In the genomic region with DNA sequence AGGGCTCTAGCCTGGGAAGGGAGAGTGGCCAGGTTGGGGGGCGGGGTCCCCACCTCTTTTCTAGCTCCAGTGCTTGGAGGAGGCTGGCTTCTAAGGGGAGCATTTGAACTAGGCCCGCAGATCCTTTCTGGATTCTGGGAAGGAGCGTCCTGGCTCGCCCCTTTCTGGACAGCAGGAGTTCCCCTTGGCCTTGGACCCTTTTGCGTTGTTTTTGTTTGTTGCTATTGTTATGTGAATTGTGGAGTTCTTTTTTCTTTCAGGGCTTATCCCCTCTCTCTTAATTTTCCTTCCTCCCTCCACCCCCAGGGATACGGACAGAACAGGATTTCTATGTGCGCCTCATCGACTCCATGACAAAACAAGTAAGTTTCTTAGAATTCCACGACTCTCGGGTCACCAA, we compare ENCODE assay signal across 11 mouse cellular contexts. TPM values are rescaled to one million over a fixed set of nuclear protein-coding genes. Genes with fewer than 3 reads are reported as not detected.
DNase-seq lines count a peak whose midpoint lies in the region; ATAC-seq and TF ChIP-seq lines count a peak whose summit lies in the region.
"Had no signal": no experiment of that assay in that cellular context is flagged by ENCODE, and none has a peak within 500 bp of the region (broad histone marks: within the 10 kb centered on the region; RNA-seq: fewer than 3 reads in every experiment).

No protein-coding gene starts in this region.

- 58% methylated on average over 10 of the region's 10 CpGs for WGBS in kidney, embryonic 16.5 days
- 43% methylated on average over 10 of the region's 10 CpGs for WGBS in limb, embryonic 11.5 days
- WGBS in neural tube, embryonic 14.5 days = 36% methylated on average over 9 of the region's 10 CpGs
- 69% methylated on average over 10 of the region's 10 CpGs for WGBS in lung, adult 2 months

- no peaks in the 10 kb centered on the region for H3K36me3 ChIP-seq in kidney, embryonic 16.5 days (ENCODE audit: insufficient read depth, low read length)
- H3K36me3 ChIP-seq in limb, embryonic 11.5 days (ENCODE audit: control insufficient read depth, insufficient read depth, low read length) = peaks cover 2% of the 10 kb centered on the region; the same call in 1 of the 2 replicates
- H3K36me3 ChIP-seq in neural tube, embryonic 14.5 days (ENCODE audit: control insufficient read depth, insufficient read depth, low read length) = no peaks in the 10 kb centered on the region
- H3K36me3 ChIP-seq: intestine, embryonic 15.5 days had no signal

- TF ChIP-seq CTCF in lung, adult 2 months (IDR thresholded peaks at IDR 0.05; ENCODE audit: insufficient read depth, low read length) = no peak

- no peak for ATAC-seq in kidney, embryonic 16.5 days (ENCODE audit: low FRiP score, low TSS enrichment)
- ATAC-seq in limb, embryonic 11.5 days (ENCODE audit: insufficient number of reproducible peaks, low FRiP score, low TSS enrichment, low read depth) = no peak
- ATAC-seq in neural tube, embryonic 14.5 days (ENCODE audit: low read depth) = no peak
- ATAC-seq: intestine, embryonic 15.5 days had no signal

- H3K27ac ChIP-seq in kidney, embryonic 16.5 days (ENCODE audit: low read length) = no peak overlapping the region
- H3K27ac ChIP-seq in limb, embryonic 11.5 days (replicated peaks; ENCODE audit: low read depth, low read length) = no peak overlapping the region
- peak overlapping the region; percentile 97; the same call in 1 of the 2 replicates for H3K27ac ChIP-seq in neural tube, embryonic 14.5 days (ENCODE audit: low read depth, low read length)
- H3K27ac ChIP-seq: intestine, embryonic 15.5 days; macrophage had no signal

- TF ChIP-seq POLR2A in lung, adult 2 months (IDR thresholded peaks at IDR 0.05; ENCODE audit: borderline replicate concordance, extremely low read depth, low read depth, low read length) = no peak

- H3K4me1 ChIP-seq in kidney, embryonic 16.5 days (ENCODE audit: insufficient read depth, low read length) = peaks cover 21% of the 10 kb centered on the region
- peaks cover 18% of the 10 kb centered on the region for H3K4me1 ChIP-seq in limb, embryonic 11.5 days (ENCODE audit: control insufficient read depth, insufficient read depth, low read length)
- peaks cover 25% of the 10 kb centered on the region; the same call in 1 of the 2 replicates for H3K4me1 ChIP-seq in neural tube, embryonic 14.5 days (ENCODE audit: control insufficient read depth, insufficient read depth, low read length)
- H3K4me1 ChIP-seq in lung, adult 2 months (ENCODE audit: control insufficient read depth, insufficient read depth, low read length) = no peaks in the 10 kb centered on the region

- H3K9me3 ChIP-seq in kidney, embryonic 16.5 days (ENCODE audit: low read length) = no peaks in the 10 kb centered on the region
- H3K9me3 ChIP-seq in limb, embryonic 11.5 days (ENCODE audit: control insufficient read depth, low read length) = no peaks in the 10 kb centered on the region
- H3K9me3 ChIP-seq in neural tube, embryonic 14.5 days (ENCODE audit: control insufficient read depth, low read length) = no peaks in the 10 kb centered on the region
- H3K9me3 ChIP-seq: intestine, embryonic 15.5 days had no signal

- peaks cover 30% of the 10 kb centered on the region for H3K27me3 ChIP-seq in kidney, embryonic 16.5 days (ENCODE audit: insufficient read depth, low read length)
- H3K27me3 ChIP-seq in limb, embryonic 11.5 days (ENCODE audit: control insufficient read depth, insufficient read depth, low read length) = 0 out of 2 replicates have a peak, but pooled peaks cover 9% of the 10 kb centered on the region
- no peaks in the 10 kb centered on the region for H3K27me3 ChIP-seq in neural tube, embryonic 14.5 days (ENCODE audit: control insufficient read depth, insufficient read depth, low read length)

- peak; percentile 36 for DNase-seq in cerebellum, adult 11-12 months
- DNase-seq in cerebellum, adult 8-10 months = no peak
- no peak for DNase-seq in kidney, postnatal 25 days
- DNase-seq in limb, embryonic 11.5 days (ENCODE audit: low spot score) = no peak
- DNase-seq in lung, adult 2 months = no peak
- no peak for DNase-seq in retina, embryonic 14.5 days (ENCODE audit: low spot score)

- no peak overlapping the region for H3K9ac ChIP-seq in kidney, embryonic 16.5 days (replicated peaks; ENCODE audit: low read length)
- H3K9ac ChIP-seq in limb, embryonic 11.5 days (ENCODE audit: low read length) = no peak overlapping the region
- peak overlapping the region; percentile 97 for H3K9ac ChIP-seq in neural tube, embryonic 14.5 days (replicated peaks; ENCODE audit: low read depth, low read length)
- H3K9ac ChIP-seq: intestine, embryonic 15.5 days had no signal

- H3K4me3 ChIP-seq in kidney, embryonic 16.5 days (ENCODE audit: low read length) = no peak overlapping the region; the same call in 1 of the 2 replicates
- no peak overlapping the region; the same call in 1 of the 2 replicates for H3K4me3 ChIP-seq in limb, embryonic 11.5 days (ENCODE audit: low read depth, low read length)
- H3K4me3 ChIP-seq in neural tube, embryonic 14.5 days (ENCODE audit: low read depth, low read length) = peak overlapping the region; percentile 78
- no peak overlapping the region for H3K4me3 ChIP-seq in lung, adult 2 months (replicated peaks; ENCODE audit: extremely low read depth, low read depth, low read length)
- H3K4me3 ChIP-seq: erythroblast, embryonic 14.5 days; intestine, embryonic 15.5 days had no signal

- H3K4me2 ChIP-seq in kidney, embryonic 16.5 days (replicated peaks; ENCODE audit: low read depth, low read length) = 0 out of 2 replicates have a peak overlapping the region, but pooled peaks have one; percentile 69
- peak overlapping the region; percentile 94 for H3K4me2 ChIP-seq in limb, embryonic 11.5 days (ENCODE audit: low read depth, severe bottlenecking)
- H3K4me2 ChIP-seq in neural tube, embryonic 14.5 days (ENCODE audit: low read depth, low read length) = peak overlapping the region; percentile 60

RNA-seq across cellular contexts. Expression of a gene that starts 4.5 kb away (rescaled TPM):
- polyA plus RNA-seq in kidney, embryonic 16.5 days (2015; fragmentation: Nextera tagmentation; extraction: Ambion mirVana) = 24.1 and 26.2 TPM in 2 replicates
- 56.0 and 61.7 TPM in 2 replicates for polyA plus RNA-seq in limb, embryonic 11.5 days (2014; fragmentation: Nextera tagmentation; extraction: Ambion mirVana)
- polyA plus RNA-seq in neural tube, embryonic 14.5 days (2014; fragmentation: Nextera tagmentation; extraction: Ambion mirVana) = 194 and 226 TPM in 2 replicates
- 10.7 and 11.8 TPM in 2 replicates for polyA plus RNA-seq in lung, adult 2 months (2012; rRNA removed)
- polyA plus RNA-seq: erythroblast, embryonic 14.5 days had no signal
